Mouse (Mus musculus): ENCODE measurements at regions not wholly inside any gene's neighbourhood (a gene's known extent, or its start where the extent isn't known, plus 50 kb on each side); places are given as distances from the start of the nearest gene placed in this dataset.

- in situ Hi-C loops (cut with MboI; ENCODE audit: low pct_ligation_motif_present, low pct_unique_long_range_greater_than_20kb, low sequenced_read_pairs) (no loop called here), dilution Hi-C loops (cut with MboI; ENCODE audit: extremely low pct_ligation_motif_present, extremely low pct_unique_long_range_greater_than_20kb, low sequenced_read_pairs) (no loop called here)
- Histone ChIP-seq H3K9ac (ENCODE audit: insufficient read depth, low read depth) (no peak overlapping the region), H3K36me3 (replicated peaks in 1 of 2; ENCODE audit: control insufficient read depth in 1 of 2, insufficient read depth in 1 of 2, low read length in 1 of 2) (no peaks in the 10 kb centered on the region), H3K9me3 (replicated peaks; ENCODE audit: low read length) (peaks cover 39% of the 10 kb centered on the region), H3K27ac (ENCODE audit: insufficient read depth, low read depth) (no peak overlapping the region), H3K4me1 (ENCODE audit: control insufficient read depth in 1 of 2, insufficient read depth in 2 of 2) (no peaks in the 10 kb centered on the region), H3K4me2 (ENCODE audit: insufficient read depth, low read depth, poor library complexity, severe bottlenecking) (no peak overlapping the region), H3K27me3 (replicated peaks) (no peaks in the 10 kb centered on the region), H3K79me2 (replicated peaks; ENCODE audit: control insufficient read depth, extremely low read depth, insufficient read depth, poor library complexity, severe bottlenecking) (no peaks in the 10 kb centered on the region), H3K4me3 (replicated peaks in 1 of 3; ENCODE audit: low read depth in 2 of 3, low read length in 2 of 3, poor library complexity in 1 of 3) (no peak overlapping the region)
- DNase-seq (ENCODE audit: extremely low read depth) = no peak
- TF ChIP-seq GABPA (IDR thresholded peaks at IDR 0.05; ENCODE audit: insufficient replicate concordance, low read depth, low read length) (no peak), NELFE (IDR thresholded peaks at IDR 0.05; ENCODE audit: low read depth, low read length) (no peak), RAD21 (IDR thresholded peaks at IDR 0.05; ENCODE audit: low read depth, low read length) (no peak), HCFC1 (IDR thresholded peaks at IDR 0.05; ENCODE audit: low read depth, low read length) (no peak)
These were observed 1700.1 kb upstream of the Gm6569 start for GRCm38 (mm10) chr15:72134226-72134625.

GRCm38 (mm10) chr15:72135992-72136617, 1698.3 kb upstream of the Gm6569 start:
- Histone ChIP-seq H3K4me3 (replicated peaks in 1 of 3; ENCODE audit: low read depth in 2 of 3, low read length in 2 of 3, poor library complexity in 1 of 3) (no peak overlapping the region), H3K36me3 (replicated peaks in 1 of 2; ENCODE audit: control insufficient read depth in 1 of 2, insufficient read depth in 1 of 2, low read length in 1 of 2) (no peaks in the 10 kb centered on the region), H3K27me3 (replicated peaks) (no peaks in the 10 kb centered on the region), H3K79me2 (replicated peaks; ENCODE audit: control insufficient read depth, extremely low read depth, insufficient read depth, poor library complexity, severe bottlenecking) (no peaks in the 10 kb centered on the region), H3K9ac (ENCODE audit: insufficient read depth, low read depth) (no peak overlapping the region), H3K9me3 (replicated peaks; ENCODE audit: low read length) (peaks cover 50% of the 10 kb centered on the region), H3K4me2 (ENCODE audit: insufficient read depth, low read depth, poor library complexity, severe bottlenecking) (no peak overlapping the region), H3K4me1 (ENCODE audit: control insufficient read depth in 1 of 2, insufficient read depth in 2 of 2) (no peaks in the 10 kb centered on the region), H3K27ac (ENCODE audit: insufficient read depth, low read depth) (no peak overlapping the region)
- dilution Hi-C loops (cut with MboI; ENCODE audit: extremely low pct_ligation_motif_present, extremely low pct_unique_long_range_greater_than_20kb, low sequenced_read_pairs) (no loop called here), in situ Hi-C loops (cut with MboI; ENCODE audit: low pct_ligation_motif_present, low pct_unique_long_range_greater_than_20kb, low sequenced_read_pairs) (no loop called here)
- TF ChIP-seq GABPA (IDR thresholded peaks at IDR 0.05; ENCODE audit: insufficient replicate concordance, low read depth, low read length) = no peak
- no peak for TF ChIP-seq JUN (IDR thresholded peaks at IDR 0.05; ENCODE audit: insufficient read depth, low read depth, low read length)
- TF ChIP-seq ZMIZ1 (IDR thresholded peaks at IDR 0.05; ENCODE audit: low read depth, low read length) = no peak
- TF ChIP-seq USF1 (IDR thresholded peaks at IDR 0.05; ENCODE audit: low read depth, low read length) = no peak
- no peak for TF ChIP-seq CTCF (conservative IDR thresholded peaks at IDR 0.05 in 1 of 2, IDR thresholded peaks at IDR 0.05 in 1 of 2; ENCODE audit: low read depth in 2 of 2, low read length in 2 of 2)
- TF ChIP-seq MAFK (IDR thresholded peaks at IDR 0.05; ENCODE audit: insufficient replicate concordance, low read length) = no peak
- TF ChIP-seq POLR2A (IDR thresholded peaks at IDR 0.05; ENCODE audit: low read depth, low read length) = no peak
- no peak for DNase-seq (ENCODE audit: extremely low read depth)

GRCm38 (mm10) chr15:72140122-72140521, 1694.2 kb upstream of the Gm6569 start:
- Histone ChIP-seq H3K36me3 (replicated peaks in 1 of 2; ENCODE audit: control insufficient read depth in 1 of 2, insufficient read depth in 1 of 2, low read length in 1 of 2) (no peaks in the 10 kb centered on the region), H3K4me3 (replicated peaks in 1 of 3; ENCODE audit: low read depth in 2 of 3, low read length in 2 of 3, poor library complexity in 1 of 3) (no peak overlapping the region), H3K79me2 (replicated peaks; ENCODE audit: control insufficient read depth, extremely low read depth, insufficient read depth, poor library complexity, severe bottlenecking) (no peaks in the 10 kb centered on the region), H3K27ac (ENCODE audit: insufficient read depth, low read depth) (no peak overlapping the region), H3K9me3 (replicated peaks; ENCODE audit: low read length) (peaks cover 39% of the 10 kb centered on the region), H3K27me3 (replicated peaks) (no peaks in the 10 kb centered on the region), H3K4me2 (ENCODE audit: insufficient read depth, low read depth, poor library complexity, severe bottlenecking) (no peak overlapping the region), H3K4me1 (ENCODE audit: control insufficient read depth in 1 of 2, insufficient read depth in 2 of 2) (no peaks in the 10 kb centered on the region), H3K9ac (ENCODE audit: insufficient read depth, low read depth) (no peak overlapping the region)
- dilution Hi-C loops (cut with MboI; ENCODE audit: extremely low pct_ligation_motif_present, extremely low pct_unique_long_range_greater_than_20kb, low sequenced_read_pairs) (no loop called here), in situ Hi-C loops (cut with MboI; ENCODE audit: low pct_ligation_motif_present, low pct_unique_long_range_greater_than_20kb, low sequenced_read_pairs) (no loop called here)
- no peak for DNase-seq (ENCODE audit: extremely low read depth)
- TF ChIP-seq USF2 (conservative IDR thresholded peaks at IDR 0.05; ENCODE audit: low read depth, low read length) (no peak), CHD2 (IDR thresholded peaks at IDR 0.05; ENCODE audit: low read length) (no peak), UBTF (IDR thresholded peaks at IDR 0.05; ENCODE audit: low read depth, low read length) (no peak), EP300 (IDR thresholded peaks at IDR 0.05; ENCODE audit: low read length) (no peak), MXI1 (IDR thresholded peaks at IDR 0.05; ENCODE audit: low read depth, low read length) (no peak), SIN3A (IDR thresholded peaks at IDR 0.05; ENCODE audit: low read length) (no peak), USF1 (IDR thresholded peaks at IDR 0.05; ENCODE audit: low read depth, low read length) (no peak), MAX (IDR thresholded peaks at IDR 0.05; ENCODE audit: low read length) (no peak), CTCF (conservative IDR thresholded peaks at IDR 0.05 in 1 of 2, IDR thresholded peaks at IDR 0.05 in 1 of 2; ENCODE audit: low read depth in 2 of 2, low read length in 2 of 2) (no peak), NELFE (IDR thresholded peaks at IDR 0.05; ENCODE audit: low read depth, low read length) (no peak), POLR2A (IDR thresholded peaks at IDR 0.05; ENCODE audit: low read depth, low read length) (no peak)
